Mouse (Mus musculus): Measurements from ENCODE around the gene Wnt5b. TPM values are rescaled to one million over a fixed set of nuclear protein-coding genes. Genes with fewer than 3 reads are reported as not detected.

The Wnt5b gene
- polyA plus RNA-seq, 1 experiment = 0.16 TPM

DNA sequence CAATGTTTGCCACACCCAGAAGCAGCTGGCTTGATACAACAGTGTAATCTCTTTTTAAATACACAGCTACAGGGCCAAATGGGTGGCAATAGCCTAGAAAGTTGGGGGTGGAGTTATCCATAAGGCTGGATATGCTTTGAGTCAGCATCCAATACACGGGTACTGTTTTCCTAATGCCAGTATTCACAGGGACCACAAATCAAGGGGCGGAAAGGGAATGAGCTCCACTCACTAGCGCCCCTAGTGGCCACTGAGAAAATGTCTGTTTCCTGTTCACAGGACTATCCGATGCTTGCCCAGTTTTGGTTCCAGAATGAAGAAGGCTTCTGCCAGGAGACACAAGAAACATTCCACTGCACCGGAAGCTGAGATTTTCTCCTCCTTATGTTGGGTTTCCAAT lies 72.0 kb downstream of the Wnt5b start:
- Histone ChIP-seq H3K36me3 (ENCODE audit: control insufficient read depth, insufficient read depth) (no peaks in the 10 kb centered on the region), H3K79me2 (ENCODE audit: control insufficient read depth, insufficient read depth) (no peaks in the 10 kb centered on the region)
- TF ChIP-seq MAX (IDR thresholded peaks at IDR 0.05) (no peak), MYOD1 (IDR thresholded peaks at IDR 0.05; ENCODE audit: control insufficient read depth, insufficient read length, low read depth) (no peak), CTCF (IDR thresholded peaks at IDR 0.05; ENCODE audit: control insufficient read depth, insufficient read depth, insufficient read length) (peak; percentile 52), CEBPB (IDR thresholded peaks at IDR 0.05; ENCODE audit: low read depth) (no peak)

GRCm38 (mm10) chr6:119470777-119471176 lies 73.4 kb downstream of the Wnt5b start:
- Histone ChIP-seq H3ac (ENCODE audit: control insufficient read depth, insufficient read length, low read depth) (no peak overlapping the region), H3K4me3 (ENCODE audit: insufficient read depth, poor library complexity, severe bottlenecking) (no peak overlapping the region), H3K79me3 (ENCODE audit: low read depth) (no peaks in the 10 kb centered on the region), H3K27me3 (ENCODE audit: control insufficient read depth, insufficient read depth, insufficient read length) (no peaks in the 10 kb centered on the region), H3K36me3 (ENCODE audit: control insufficient read depth, insufficient read depth) (no peaks in the 10 kb centered on the region), H3K79me2 (ENCODE audit: control insufficient read depth, insufficient read depth) (no peaks in the 10 kb centered on the region)
- TF ChIP-seq FOSL1 (IDR thresholded peaks at IDR 0.05; ENCODE audit: insufficient read depth, low read length, poor library complexity, severe bottlenecking) = no peak
- TF ChIP-seq USF1 (IDR thresholded peaks at IDR 0.05; ENCODE audit: low read depth) = no peak
- no peak for TF ChIP-seq MYOD1 (IDR thresholded peaks at IDR 0.05; ENCODE audit: control insufficient read depth, insufficient read length, low read depth)
- TF ChIP-seq MAX (IDR thresholded peaks at IDR 0.05) = no peak
- TF ChIP-seq CEBPB (IDR thresholded peaks at IDR 0.05; ENCODE audit: low read depth) = no peak
- TF ChIP-seq CTCF (IDR thresholded peaks at IDR 0.05; ENCODE audit: control insufficient read depth, insufficient read depth, insufficient read length) = no peak
- TF ChIP-seq MYOG (IDR thresholded peaks at IDR 0.05; ENCODE audit: control insufficient read depth, extremely low read depth, insufficient read length) = no peak

More for the DNA sequence above, 72.0 kb downstream of the Wnt5b start:
- Histone ChIP-seq H3K4me3 (ENCODE audit: insufficient read depth, poor library complexity, severe bottlenecking) (no peak overlapping the region), H3K27me3 (ENCODE audit: control insufficient read depth, insufficient read depth, insufficient read length) (no peaks in the 10 kb centered on the region), H3K79me3 (ENCODE audit: low read depth) (no peaks in the 10 kb centered on the region), H3ac (ENCODE audit: control insufficient read depth, insufficient read length, low read depth) (no peak overlapping the region)

DNA sequence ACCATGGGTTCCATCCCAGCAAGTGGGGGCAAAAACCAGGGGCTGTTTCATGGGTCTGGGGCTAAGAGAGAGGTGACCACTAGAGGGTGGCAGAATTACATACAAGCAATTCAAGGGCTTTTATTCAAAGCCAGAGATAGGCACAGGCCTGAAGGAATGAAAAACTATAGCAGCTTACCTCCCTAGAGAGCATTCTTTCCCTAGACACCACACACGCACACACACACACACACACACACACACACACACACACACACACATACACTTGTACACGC lies 76.4 kb downstream of the Wnt5b start:
- Histone ChIP-seq H3ac (ENCODE audit: control insufficient read depth, insufficient read length, low read depth) (no peak overlapping the region), H3K79me2 (ENCODE audit: control insufficient read depth, insufficient read depth) (no peaks in the 10 kb centered on the region), H3K79me3 (ENCODE audit: low read depth) (no peaks in the 10 kb centered on the region), H3K27me3 (ENCODE audit: control insufficient read depth, insufficient read depth, insufficient read length) (no peaks in the 10 kb centered on the region), H3K36me3 (ENCODE audit: control insufficient read depth, insufficient read depth) (no peaks in the 10 kb centered on the region), H3K4me3 (ENCODE audit: insufficient read depth, poor library complexity, severe bottlenecking) (no peak overlapping the region)
- TF ChIP-seq MAX (IDR thresholded peaks at IDR 0.05) = no peak

DNA sequence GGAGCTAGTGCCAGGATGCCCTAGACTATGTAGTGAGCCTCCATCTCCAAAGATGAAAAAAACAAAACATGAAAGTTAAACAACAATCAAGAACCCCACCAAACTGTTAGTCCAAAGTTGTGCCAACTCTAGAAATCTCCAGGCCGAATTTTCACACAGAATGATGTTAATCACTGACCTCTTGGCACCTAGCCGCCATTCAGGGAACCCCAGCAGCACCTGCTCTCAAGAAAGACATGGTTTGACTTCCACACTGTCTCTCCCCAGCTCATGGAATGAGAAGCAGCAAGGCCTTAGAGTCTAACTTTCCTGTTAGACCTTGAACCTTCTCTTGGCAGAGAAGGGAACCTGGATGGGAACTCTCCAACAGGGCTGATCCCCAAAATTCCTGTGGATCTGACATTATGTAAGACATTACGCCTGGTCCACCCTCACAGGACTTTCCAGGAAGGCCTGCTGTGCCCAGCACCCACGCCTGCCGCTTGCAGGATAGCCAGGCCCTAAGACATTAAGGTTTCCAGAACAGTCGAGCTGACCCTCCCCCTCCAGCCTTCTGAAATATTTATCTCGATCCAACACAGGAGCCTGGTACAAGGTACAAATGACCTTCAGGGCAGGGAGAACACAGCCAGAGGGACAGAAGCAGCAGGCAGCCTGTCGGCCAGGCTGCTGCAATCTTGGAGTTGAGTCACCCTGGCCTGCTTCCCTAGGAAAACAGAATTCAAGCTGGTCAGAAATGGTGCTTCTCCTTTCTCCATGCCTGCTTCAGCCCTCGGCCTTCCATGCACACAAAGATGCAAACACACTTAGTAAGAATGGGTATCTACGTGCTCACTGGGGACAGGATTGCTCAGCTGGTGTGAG lies 77.0 kb downstream of the Wnt5b start:
- Histone ChIP-seq H3K27me3 (ENCODE audit: control insufficient read depth, insufficient read depth, insufficient read length) (no peaks in the 10 kb centered on the region), H3K4me3 (ENCODE audit: insufficient read depth, poor library complexity, severe bottlenecking) (no peak overlapping the region), H3K36me3 (ENCODE audit: control insufficient read depth, insufficient read depth) (no peaks in the 10 kb centered on the region), H3ac (ENCODE audit: control insufficient read depth, insufficient read length, low read depth) (no peak overlapping the region), H3K79me3 (ENCODE audit: low read depth) (no peaks in the 10 kb centered on the region), H3K79me2 (ENCODE audit: control insufficient read depth, insufficient read depth) (no peaks in the 10 kb centered on the region)
- TF ChIP-seq USF1 (IDR thresholded peaks at IDR 0.05; ENCODE audit: low read depth) (no peak), CTCF (IDR thresholded peaks at IDR 0.05; ENCODE audit: control insufficient read depth, insufficient read depth, insufficient read length) (no peak), CEBPB (IDR thresholded peaks at IDR 0.05; ENCODE audit: low read depth) (no peak), MYOG (IDR thresholded peaks at IDR 0.05; ENCODE audit: control insufficient read depth, extremely low read depth, insufficient read length) (no peak), FOSL1 (IDR thresholded peaks at IDR 0.05; ENCODE audit: insufficient read depth, low read length, poor library complexity, severe bottlenecking) (no peak), MAX (IDR thresholded peaks at IDR 0.05) (no peak), MYOD1 (IDR thresholded peaks at IDR 0.05; ENCODE audit: control insufficient read depth, insufficient read length, low read depth) (no peak)

GRCm38 (mm10) chr6:119466161-119466560 lies 78.0 kb downstream of the Wnt5b start:
- TF ChIP-seq CEBPB (IDR thresholded peaks at IDR 0.05; ENCODE audit: low read depth) (no peak), MYOG (IDR thresholded peaks at IDR 0.05; ENCODE audit: control insufficient read depth, extremely low read depth, insufficient read length) (no peak), FOSL1 (IDR thresholded peaks at IDR 0.05; ENCODE audit: insufficient read depth, low read length, poor library complexity, severe bottlenecking) (no peak), CTCF (IDR thresholded peaks at IDR 0.05; ENCODE audit: control insufficient read depth, insufficient read depth, insufficient read length) (no peak), USF1 (IDR thresholded peaks at IDR 0.05; ENCODE audit: low read depth) (no peak), MYOD1 (IDR thresholded peaks at IDR 0.05; ENCODE audit: control insufficient read depth, insufficient read length, low read depth) (no peak), MAX (IDR thresholded peaks at IDR 0.05) (no peak)
- H3K79me3 ChIP-seq (ENCODE audit: low read depth) = no peaks in the 10 kb centered on the region
- no peaks in the 10 kb centered on the region for H3K36me3 ChIP-seq (ENCODE audit: control insufficient read depth, insufficient read depth)
- no peak overlapping the region for H3K4me3 ChIP-seq (ENCODE audit: insufficient read depth, poor library complexity, severe bottlenecking)
- no peaks in the 10 kb centered on the region for H3K27me3 ChIP-seq (ENCODE audit: control insufficient read depth, insufficient read depth, insufficient read length)
- no peaks in the 10 kb centered on the region for H3K79me2 ChIP-seq (ENCODE audit: control insufficient read depth, insufficient read depth)
- H3ac ChIP-seq (ENCODE audit: control insufficient read depth, insufficient read length, low read depth) = no peak overlapping the region

GRCm38 (mm10) chr6:119460391-119460790 lies 83.8 kb downstream of the Wnt5b start:
- H3K4me3 ChIP-seq (ENCODE audit: insufficient read depth, poor library complexity, severe bottlenecking) = no peak overlapping the region
- H3K79me2 ChIP-seq (ENCODE audit: control insufficient read depth, insufficient read depth) = no peaks in the 10 kb centered on the region
- H3K36me3 ChIP-seq (ENCODE audit: control insufficient read depth, insufficient read depth) = no peaks in the 10 kb centered on the region
- H3ac ChIP-seq (ENCODE audit: control insufficient read depth, insufficient read length, low read depth) = no peak overlapping the region
- no peaks in the 10 kb centered on the region for H3K79me3 ChIP-seq (ENCODE audit: low read depth)
- no peak for TF ChIP-seq MYOD1 (IDR thresholded peaks at IDR 0.05; ENCODE audit: control insufficient read depth, insufficient read length, low read depth)
- peaks cover 19% of the 10 kb centered on the region for H3K27me3 ChIP-seq (ENCODE audit: control insufficient read depth, insufficient read depth, insufficient read length)

All from C2C12 (cell line).